Mouse (Mus musculus) ES-Bruce4 (cell line): ENCODE measurements at regions not wholly inside any gene's neighbourhood (a gene's known extent, or its start where the extent isn't known, plus 50 kb on each side); places are given as distances from the start of the nearest gene placed in this dataset.
"Not testable (repeated sequence)": the region's sequence is repeated elsewhere in the genome, so short reads cannot be mapped to it uniquely, and the experiment has no call there.

Source experiments
- H3K27ac ChIP-seq: 2 replicates; pipeline ENCODE4 v1.5.1; 2012; ENCODE audit warnings: low read length, inconsistent platforms; ENCODE audit not compliant: insufficient read depth
- H3K27me3 ChIP-seq: 2 replicates; pipeline ENCODE4 v1.6.1; 2012; ENCODE audit warnings: mild to moderate bottlenecking, low read length, inconsistent platforms; ENCODE audit not compliant: control insufficient read depth, poor library complexity, insufficient read depth, severe bottlenecking
- H3K36me3 ChIP-seq: 2 replicates; pipeline ENCODE4 v1.6.1; 2012; ENCODE audit warnings: inconsistent platforms, mild to moderate bottlenecking, low read length, moderate library complexity; ENCODE audit not compliant: control insufficient read depth, poor library complexity, insufficient read depth, severe bottlenecking
- H3K4me1 ChIP-seq: one replicate; pipeline ENCODE4 v1.8.1; 2011; ENCODE audit warnings: low read length; ENCODE audit not compliant: control insufficient read depth, insufficient read depth
- H3K4me3 ChIP-seq: 2 replicates; pipeline ENCODE4 v1.5.1; 2011; ENCODE audit warnings: low read depth, mild to moderate bottlenecking, low read length
- H3K9ac ChIP-seq: 2 replicates; pipeline ENCODE4 v1.6.1; 2012; ENCODE audit warnings: low read depth, mild to moderate bottlenecking, inconsistent platforms; ENCODE audit not compliant: poor library complexity, severe bottlenecking
- H3K9me3 ChIP-seq: replicated peaks from 2 replicates; pipeline ENCODE4 v1.6.1; 2012; ENCODE audit warnings: mild to moderate bottlenecking, low read length, inconsistent platforms; ENCODE audit not compliant: control insufficient read depth, poor library complexity, insufficient read depth, severe bottlenecking
- CTCF ChIP-seq: IDR thresholded peaks from one replicate; pipeline ENCODE4 v1.8.1; 2011; ENCODE audit warnings: low read depth, low read length
- EP300 ChIP-seq: IDR thresholded peaks from 2 replicates; pipeline ENCODE4 v1.6.1; 2011; ENCODE audit warnings: low read depth, low read length; ENCODE audit not compliant: insufficient read depth
- POLR2A ChIP-seq: IDR thresholded peaks from one replicate; pipeline ENCODE4 v1.8.1; 2011; ENCODE audit warnings: low read length; ENCODE audit not compliant: insufficient read depth

GRCm38 (mm10) chr13:3216070-3216469, 321.8 kb upstream of the Gdi2 start:
- TF ChIP-seq CTCF: peak; percentile 41
- H3K27me3 ChIP-seq, H3K9ac ChIP-seq, H3K4me3 ChIP-seq, H3K9me3 ChIP-seq, H3K4me1 ChIP-seq, H3K27ac ChIP-seq, H3K36me3 ChIP-seq: not testable (repeated sequence)

DNA sequence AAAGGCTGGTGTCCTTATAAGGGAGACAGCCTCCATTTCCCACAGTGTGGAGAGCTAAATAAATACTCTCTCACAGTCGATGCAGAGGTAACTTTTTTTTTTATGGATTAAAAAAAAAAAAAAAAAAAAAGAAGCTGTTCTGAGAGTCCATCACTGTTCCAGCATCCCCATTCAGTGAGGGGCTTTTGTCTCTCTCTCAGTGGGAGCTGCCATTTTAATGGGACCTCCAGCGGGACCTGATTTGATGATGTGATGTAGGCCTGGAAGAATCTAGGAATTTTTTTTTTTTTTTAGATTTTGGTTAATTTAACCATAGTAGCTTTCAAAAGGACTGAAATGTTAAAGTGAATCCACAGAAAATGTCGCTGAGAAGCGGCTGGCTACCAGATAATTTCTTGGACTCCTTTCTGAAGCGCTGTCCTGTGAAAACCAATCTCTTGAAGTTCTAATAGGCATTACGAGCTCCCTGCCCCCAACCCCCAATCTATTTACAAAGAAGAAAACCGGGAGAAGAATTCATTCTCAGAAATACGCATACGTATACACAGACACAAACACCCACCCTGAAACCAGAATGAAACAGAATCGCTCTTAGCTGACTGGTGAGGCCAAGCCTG, 316.8 kb upstream of the Gdi2 start:
- not testable (repeated sequence) for H3K27me3 ChIP-seq, H3K9me3 ChIP-seq, H3K27ac ChIP-seq, H3K4me1 ChIP-seq, H3K4me3 ChIP-seq, H3K9ac ChIP-seq, H3K36me3 ChIP-seq

DNA sequence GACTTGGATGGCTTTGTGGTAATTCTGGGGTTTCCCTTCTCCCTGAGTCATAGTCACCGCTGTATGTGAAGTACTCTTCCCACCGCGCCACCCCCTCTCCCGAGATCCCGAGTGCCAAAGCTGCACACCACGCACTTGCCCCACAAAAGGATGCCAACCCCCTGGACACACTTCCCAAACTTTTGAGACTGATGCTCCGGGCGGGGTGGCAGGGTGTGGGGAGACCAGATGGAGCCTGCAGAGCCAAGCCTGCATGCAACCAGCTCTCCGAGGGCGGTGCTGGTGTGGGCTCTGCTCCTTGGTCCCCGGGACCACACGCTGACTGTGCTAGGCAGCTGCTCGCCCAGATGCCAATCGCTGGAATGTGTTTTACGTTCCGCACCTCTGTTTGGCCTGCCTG, 316.2 kb upstream of the Gdi2 start:
- Histone ChIP-seq H3K27me3 (no peaks in the 10 kb centered on the region), H3K4me1 (no peaks in the 10 kb centered on the region), H3K27ac (no peak overlapping the region), H3K36me3 (no peaks in the 10 kb centered on the region), H3K4me3 (no peak overlapping the region), H3K9me3 (no peaks in the 10 kb centered on the region), H3K9ac (no peak overlapping the region)
- no peak for TF ChIP-seq EP300
- no peak for TF ChIP-seq POLR2A
- TF ChIP-seq CTCF: no peak

- TF ChIP-seq POLR2A (no peak), EP300 (no peak), CTCF (no peak)
- H3K4me3 ChIP-seq: no peak overlapping the region
- no peak overlapping the region for H3K9ac ChIP-seq
- H3K27ac ChIP-seq: no peak overlapping the region
- H3K9me3 ChIP-seq: peaks cover 9% of the 10 kb centered on the region; the same call in 1 of the 2 replicates
- H3K27me3 ChIP-seq: no peaks in the 10 kb centered on the region
- no peaks in the 10 kb centered on the region for H3K4me1 ChIP-seq
- no peaks in the 10 kb centered on the region for H3K36me3 ChIP-seq
Measured at GRCm38 (mm10) chr13:3258379-3258778, 279.5 kb upstream of the Gdi2 start.

GRCm38 (mm10) chr13:3276130-3276529, 261.7 kb upstream of the Gdi2 start:
- H3K36me3 ChIP-seq, H3K9ac ChIP-seq, H3K4me3 ChIP-seq, H3K27ac ChIP-seq, H3K9me3 ChIP-seq, H3K4me1 ChIP-seq, H3K27me3 ChIP-seq: not testable (repeated sequence)
